Mouse (Mus musculus) spleen, postnatal 10 days (tissue): ENCODE measurements around the gene Mfsd10.

Source experiments
- DNase-seq, 2 experiments: peaks; one replicate each; pipeline ENCODE4 v3.0.0; 2021 to 2022; ENCODE audit warnings: low spot score in 2 of 2

Mfsd10 gene

GRCm38 (mm10) chr5:34636481-34637287, at the start of gene Mfsd10:
TSS of gene Mfsd10 (minus strand) at chr5:34637212.
- DNase-seq, result peak; percentile 71 to 83

- DNase-seq, result no peak
These were observed 33.3 kb upstream of the Mfsd10 start for GRCm38 (mm10) chr5:34670280-34670679.

GRCm38 (mm10) chr5:34669493-34669892, 32.5 kb upstream of the Mfsd10 start:
- DNase-seq, result no peak

GRCm38 (mm10) chr5:34663231-34663630, 26.2 kb upstream of the Mfsd10 start:
- DNase-seq, result no peak

- DNase-seq, result no peak
These were observed 24.9 kb upstream of the Mfsd10 start for GRCm38 (mm10) chr5:34661909-34662308.

GRCm38 (mm10) chr5:34660591-34661130, 23.6 kb upstream of the Mfsd10 start:
- DNase-seq, result no peak

- peak; percentile 98 to 99 for DNase-seq
These were observed 22.9 kb upstream of the Mfsd10 start, which contains the start of the genes Nop14 and Grk4 for GRCm38 (mm10) chr5:34659686-34660590. TSS of gene Nop14 (minus strand) at chr5:34660148. TSS of gene Grk4 (plus strand) at chr5:34660379.

GRCm38 (mm10) chr5:34657556-34657955, 20.5 kb upstream of the Mfsd10 start:
- no peak for DNase-seq

GRCm38 (mm10) chr5:34654881-34655280, 17.9 kb upstream of the Mfsd10 start:
- no peak for DNase-seq

- no peak for DNase-seq
These were observed 15.9 kb upstream of the Mfsd10 start for GRCm38 (mm10) chr5:34652961-34653360.

GRCm38 (mm10) chr5:34647581-34647980, 10.6 kb upstream of the Mfsd10 start:
- DNase-seq, result peak; percentile 70 to 86

GRCm38 (mm10) chr5:34642932-34643331, 5.9 kb upstream of the Mfsd10 start:
- DNase-seq, result peak in 1 of 2 experiments; percentile 53

GRCm38 (mm10) chr5:34641991-34642390, 5.0 kb upstream of the Mfsd10 start:
- no peak for DNase-seq

GRCm38 (mm10) chr5:34637591-34638156, 662 bp upstream of the Mfsd10 start:
- no peak for DNase-seq

GRCm38 (mm10) chr5:34635665-34636192, 1.3 kb downstream of the Mfsd10 start:
- peak in 1 of 2 experiments; percentile 31 for DNase-seq

- DNase-seq, result peak; percentile 38 to 43
These were observed 2.1 kb downstream of the Mfsd10 start for GRCm38 (mm10) chr5:34634746-34635400.

GRCm38 (mm10) chr5:34633641-34634040, 3.4 kb downstream of the Mfsd10 start:
- DNase-seq, result peak in 1 of 2 experiments; percentile 35

GRCm38 (mm10) chr5:34632996-34633395, 4.0 kb downstream of the Mfsd10 start:
- DNase-seq, result peak in 1 of 2 experiments; percentile 43

GRCm38 (mm10) chr5:34609966-34610365, 27.0 kb downstream of the Mfsd10 start:
- no peak for DNase-seq

- DNase-seq, result no peak
These were observed 28.8 kb downstream of the Mfsd10 start for GRCm38 (mm10) chr5:34608226-34608625.
